Mouse (Mus musculus): ENCODE data around the gene Atp5g2. TPM values are rescaled to one million over a fixed set of nuclear protein-coding genes. Genes with fewer than 3 reads are reported as not detected.

Gene Atp5g2
- polyA plus RNA-seq (2017; shearing (Covaris generic)), result 13.2 TPM

GRCm38 (mm10) chr15:102672215-102673071 is at the start of gene Atp5g2:
Atp5g2 (minus strand) TSS chr15:102672352.

GRCm38 (mm10) chr15:102624970-102625686 is 47.0 kb downstream of the Atp5g2 start, which contains the start of the genes Gm28047 and Atf7:
Gm28047 (minus strand) TSS chr15:102625067.
Atf7 (minus strand) TSS chr15:102625464.

Other genes starting within 250 kb of the Atp5g2 start
- 1.2 TPM for gene Amhr2, start 227.0 kb downstream of the Atp5g2 start, polyA plus RNA-seq (2017; shearing (Covaris generic))
- 564 TPM for gene Prr13, start 213.3 kb downstream of the Atp5g2 start, polyA plus RNA-seq (2017; shearing (Covaris generic))
- gene Pcbp2, start 201.8 kb downstream of the Atp5g2 start, polyA plus RNA-seq (2017; shearing (Covaris generic)), result 94.6 TPM
- not detected for gene Gm10337, start 168.6 kb downstream of the Atp5g2 start, polyA plus RNA-seq (2017; shearing (Covaris generic))
- 7.1 TPM for gene Map3k12, start 155.3 kb downstream of the Atp5g2 start, polyA plus RNA-seq (2017; shearing (Covaris generic))
- gene Tarbp2, start 154.2 kb downstream of the Atp5g2 start, polyA plus RNA-seq (2017; shearing (Covaris generic)), result 61.1 TPM
- gene Npff, start 147.4 kb downstream of the Atp5g2 start, polyA plus RNA-seq (2017; shearing (Covaris generic)), result 5.1 TPM
- gene Gm28047, start 47.3 kb downstream of the Atp5g2 start, polyA plus RNA-seq (2017; shearing (Covaris generic)), result not detected
- 37.6 TPM for gene Atf7, start 46.9 kb downstream of the Atp5g2 start, polyA plus RNA-seq (2017; shearing (Covaris generic))
- gene Calcoco1, start 49.8 kb upstream of the Atp5g2 start, polyA plus RNA-seq (2017; shearing (Covaris generic)), result 29.2 TPM
- not detected for gene Hoxc13, start 248.8 kb upstream of the Atp5g2 start, polyA plus RNA-seq (2017; shearing (Covaris generic))